Mouse (Mus musculus): ENCODE measurements around the gene Tekt4.

Tekt4 gene

GRCm38 (mm10) chr17:25454272-25454671, at the start of gene Tekt4:
Gene Tekt4 (plus strand): TSS chr17:25454615.
- no peak for DNase-seq (ENCODE audit: low spot score in 2 of 2)

- no peak for DNase-seq (ENCODE audit: low spot score in 2 of 2)
These were observed 49.1 kb upstream of the Tekt4 start for GRCm38 (mm10) chr17:25405224-25405895.

DNA sequence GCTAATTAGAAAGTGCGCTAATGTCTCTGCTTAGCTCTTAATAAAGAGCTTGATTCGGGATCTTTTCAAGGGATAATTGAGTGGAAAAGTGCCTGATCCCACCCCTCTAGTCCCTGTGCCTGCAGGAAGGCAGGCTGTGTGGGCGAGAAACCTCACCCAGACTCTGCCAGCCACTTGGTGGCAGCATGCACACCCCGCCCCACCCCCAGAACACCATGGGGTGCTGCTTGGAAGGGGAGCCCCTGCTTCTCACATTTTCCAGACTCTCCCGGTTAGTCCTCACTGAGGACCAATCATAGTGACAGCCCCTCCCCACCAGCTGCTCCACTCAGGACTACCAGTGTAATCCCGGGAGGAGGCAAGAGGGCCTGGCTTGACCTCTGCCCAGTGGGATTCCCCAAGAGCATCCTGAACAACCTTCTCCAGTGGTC, 48.4 kb upstream of the Tekt4 start:
- DNase-seq (ENCODE audit: low spot score in 2 of 2) = no peak

DNA sequence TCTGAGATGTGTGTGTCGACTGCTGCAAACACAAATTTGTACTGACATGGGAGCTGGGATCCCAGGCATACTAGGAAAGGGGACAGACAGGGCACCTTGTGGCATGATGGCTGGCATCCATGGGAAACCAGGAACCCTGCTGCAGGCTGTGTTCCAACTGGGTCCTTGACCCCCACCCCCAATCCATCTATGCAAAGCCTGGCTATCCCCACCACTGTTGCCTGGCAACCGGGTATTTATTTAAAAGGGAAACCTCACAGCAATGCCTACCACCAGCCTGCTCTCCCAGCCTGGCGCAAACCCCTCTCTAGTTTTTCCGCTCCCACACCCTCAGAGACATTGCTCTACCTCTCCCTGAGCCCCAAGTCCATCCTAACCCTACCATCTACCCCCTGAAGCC, 47.1 kb upstream of the Tekt4 start:
- DNase-seq (ENCODE audit: low spot score in 2 of 2) = no peak

DNA sequence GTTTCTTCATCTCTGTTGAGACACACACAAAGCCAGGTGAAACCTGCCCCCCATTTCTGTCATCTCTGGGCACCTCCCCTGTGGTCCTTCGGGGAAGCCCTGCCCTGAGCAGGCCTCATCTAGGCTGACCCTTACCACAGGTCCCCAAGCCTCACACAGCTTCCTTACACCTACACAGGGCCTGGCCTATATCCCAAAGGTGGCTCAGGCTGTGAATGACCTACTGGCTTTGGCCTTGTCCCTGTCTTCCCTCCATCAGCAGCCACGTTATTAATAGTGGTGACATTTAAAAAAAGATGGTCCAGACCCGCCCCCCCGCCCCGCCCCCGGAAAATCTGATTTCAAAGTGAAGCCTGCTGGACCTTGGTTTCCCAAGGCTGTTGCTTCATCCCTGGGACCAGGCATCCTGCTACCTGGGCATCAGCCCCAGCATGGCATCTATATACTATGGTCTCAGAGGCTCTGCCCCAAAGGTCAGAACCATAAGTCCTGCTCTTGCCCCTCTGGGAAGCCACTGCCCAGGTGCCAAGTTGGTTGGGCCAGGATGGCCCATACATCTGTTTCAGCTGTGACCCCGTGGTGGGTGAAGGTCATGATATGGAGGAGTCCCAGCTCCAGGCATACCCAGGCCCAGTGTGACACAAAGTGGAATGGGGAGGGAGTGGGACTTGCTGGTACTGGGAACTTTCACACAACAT, 46.0 kb upstream of the Tekt4 start:
- DNase-seq (ENCODE audit: low spot score in 2 of 2) = no peak

DNA sequence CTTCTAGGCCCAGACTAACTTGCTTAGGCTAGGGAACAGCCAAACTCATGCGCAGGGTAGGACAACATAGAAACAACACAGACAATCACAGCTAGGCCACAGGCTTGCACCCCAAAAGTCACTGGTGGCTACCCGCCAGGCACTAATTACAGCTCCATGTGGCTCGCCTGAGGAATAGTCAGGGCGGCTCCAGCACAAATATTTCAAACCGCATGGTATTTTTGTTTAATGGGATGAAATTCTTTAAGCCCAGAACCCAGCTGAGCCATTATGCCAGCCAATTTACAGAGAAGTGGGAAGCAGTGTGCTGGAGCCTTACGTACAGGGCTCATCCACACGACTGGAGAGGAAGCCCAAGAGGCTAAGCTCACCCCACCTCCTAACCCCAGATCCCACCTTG, 44.8 kb upstream of the Tekt4 start:
- no peak for DNase-seq (ENCODE audit: low spot score in 2 of 2)

GRCm38 (mm10) chr17:25410180-25410579, 44.2 kb upstream of the Tekt4 start:
- no peak for DNase-seq (ENCODE audit: low spot score in 2 of 2)

DNA sequence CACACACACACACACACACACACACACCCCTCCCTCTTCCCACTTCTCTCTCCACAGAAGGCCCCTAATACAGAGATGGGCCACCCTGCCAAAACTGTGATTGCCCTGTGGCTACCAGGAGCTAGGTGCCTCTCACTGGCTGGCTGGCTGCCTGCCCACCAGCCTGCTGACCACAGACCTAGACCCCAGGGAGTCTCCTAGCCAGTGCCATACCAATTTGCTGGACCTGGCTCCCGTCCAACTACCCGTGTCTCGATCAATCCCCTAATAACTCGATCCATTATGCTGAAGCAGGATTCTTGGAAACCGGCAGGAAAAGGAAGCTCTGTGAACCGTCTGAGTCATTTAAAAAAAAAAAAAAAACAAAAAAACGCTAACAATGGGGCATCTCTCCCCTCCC, 43.6 kb upstream of the Tekt4 start:
- no peak for DNase-seq (ENCODE audit: low spot score in 2 of 2)

DNA sequence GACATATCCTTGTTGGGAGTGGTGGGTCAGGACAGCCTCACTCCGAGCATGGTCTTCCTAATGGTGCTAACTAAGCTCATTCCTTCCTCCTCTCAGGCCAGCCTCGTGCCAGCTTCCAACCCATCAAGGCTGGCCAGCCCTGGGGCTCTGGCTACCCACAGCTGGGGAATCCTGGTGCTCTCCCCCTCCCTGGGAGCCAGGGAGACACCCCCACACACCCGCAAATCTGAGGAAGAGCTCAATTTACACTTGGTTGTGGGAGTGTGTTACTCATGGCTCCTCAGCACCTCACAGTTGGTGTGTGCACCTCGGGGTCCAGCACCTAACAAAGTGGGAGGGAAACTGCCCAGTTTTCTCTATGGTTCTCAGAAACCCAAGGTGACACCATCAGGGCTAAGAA, 43.2 kb upstream of the Tekt4 start:
- DNase-seq (ENCODE audit: low spot score in 2 of 2) = no peak

DNA sequence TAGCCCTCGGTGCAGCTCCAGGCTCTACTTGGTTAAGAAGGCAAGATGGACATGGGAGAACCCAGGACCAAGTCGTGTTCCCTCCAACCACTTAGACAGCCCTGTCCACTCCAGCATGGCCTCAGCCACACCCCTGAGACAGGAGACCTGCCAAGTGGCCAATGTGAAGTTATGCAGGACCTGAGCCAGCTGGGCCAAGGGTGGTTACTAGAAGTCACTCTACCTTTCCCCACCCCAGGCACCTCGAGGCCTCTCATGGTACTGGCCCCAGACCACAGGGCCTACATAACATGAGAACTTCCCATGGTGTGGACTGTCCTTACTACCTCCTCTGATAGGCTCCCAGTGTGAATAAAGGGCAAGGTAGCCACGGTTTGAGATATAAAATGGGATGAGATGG, 40.2 kb upstream of the Tekt4 start:
- DNase-seq (ENCODE audit: low spot score in 2 of 2) = no peak

- no peak for DNase-seq (ENCODE audit: low spot score in 2 of 2)
These were observed 39.5 kb upstream of the Tekt4 start for GRCm38 (mm10) chr17:25414917-25415316.

- no peak for DNase-seq (ENCODE audit: low spot score in 2 of 2)
These were observed 38.9 kb upstream of the Tekt4 start for GRCm38 (mm10) chr17:25415421-25415913.

GRCm38 (mm10) chr17:25416219-25416618, 38.2 kb upstream of the Tekt4 start:
- no peak for DNase-seq (ENCODE audit: low spot score in 2 of 2)

DNA sequence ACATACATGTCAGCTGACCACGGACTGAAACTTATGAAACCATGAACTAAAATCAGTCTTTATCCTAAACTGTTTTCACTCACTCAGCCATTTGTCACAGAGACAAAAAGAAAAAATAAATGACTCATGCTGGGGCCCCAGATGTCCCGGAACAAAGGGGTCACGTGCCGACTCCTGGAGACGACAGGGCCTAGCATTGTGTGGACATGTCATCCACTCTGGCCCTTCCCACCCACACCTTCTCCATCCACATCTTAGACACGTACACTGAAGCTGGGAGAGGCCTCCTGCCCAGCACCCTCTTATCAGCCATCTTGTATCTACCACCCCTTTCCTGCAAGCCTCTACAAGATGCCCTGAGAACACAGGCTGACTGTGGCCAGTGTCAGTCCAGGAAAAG, 36.4 kb upstream of the Tekt4 start:
- no peak for DNase-seq (ENCODE audit: low spot score in 2 of 2)

DNA sequence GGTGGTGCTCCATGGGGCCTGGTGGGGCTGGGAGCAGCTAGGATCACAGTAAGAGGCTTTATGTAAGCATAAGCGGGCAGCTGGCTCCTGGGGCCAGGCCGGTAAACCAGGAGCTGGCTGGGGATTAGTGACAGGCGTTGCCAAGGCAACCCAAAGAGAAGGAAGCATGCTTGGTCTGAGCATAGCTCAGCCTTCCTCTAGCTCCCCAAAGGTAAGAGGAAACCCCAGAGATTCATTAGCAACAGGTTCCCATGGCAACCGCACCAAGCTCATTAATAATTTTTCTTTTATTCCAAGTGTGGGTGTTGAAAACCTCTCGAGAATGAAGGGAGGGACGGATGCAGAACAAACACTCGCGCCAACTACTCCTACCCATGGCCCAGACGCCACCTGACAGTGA, 35.5 kb upstream of the Tekt4 start:
- DNase-seq (ENCODE audit: low spot score in 2 of 2) = no peak

GRCm38 (mm10) chr17:25420998-25421397, 33.4 kb upstream of the Tekt4 start:
- no peak for DNase-seq (ENCODE audit: low spot score in 2 of 2)

- no peak for DNase-seq (ENCODE audit: low spot score in 2 of 2)
These were observed 29.8 kb upstream of the Tekt4 start for GRCm38 (mm10) chr17:25424526-25425080.

GRCm38 (mm10) chr17:25425996-25426395, 28.4 kb upstream of the Tekt4 start:
- DNase-seq (ENCODE audit: low spot score in 2 of 2) = no peak

DNA sequence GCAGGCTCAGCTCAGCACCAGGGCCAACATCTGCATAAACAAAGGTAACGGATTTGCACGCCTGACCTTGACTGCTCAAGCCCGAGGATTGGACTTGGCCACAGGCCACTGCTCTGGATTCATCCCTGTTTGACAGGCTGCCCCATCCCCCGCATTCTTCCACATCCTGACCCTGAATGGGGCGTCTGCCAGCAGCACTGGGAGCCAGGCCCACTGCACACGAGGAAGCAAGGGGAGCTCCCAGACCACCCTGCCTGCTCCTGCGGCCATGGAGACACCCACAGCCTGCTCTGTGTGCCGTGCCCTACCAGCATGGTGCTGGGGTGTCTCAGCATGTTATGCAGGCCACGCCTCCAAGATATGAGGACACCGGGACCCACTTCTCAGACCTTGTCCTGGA, 27.0 kb upstream of the Tekt4 start:
- no peak for DNase-seq (ENCODE audit: low spot score in 2 of 2)

- DNase-seq (ENCODE audit: low spot score in 2 of 2) = no peak
These were observed 25.2 kb upstream of the Tekt4 start for GRCm38 (mm10) chr17:25429240-25429639.

DNA sequence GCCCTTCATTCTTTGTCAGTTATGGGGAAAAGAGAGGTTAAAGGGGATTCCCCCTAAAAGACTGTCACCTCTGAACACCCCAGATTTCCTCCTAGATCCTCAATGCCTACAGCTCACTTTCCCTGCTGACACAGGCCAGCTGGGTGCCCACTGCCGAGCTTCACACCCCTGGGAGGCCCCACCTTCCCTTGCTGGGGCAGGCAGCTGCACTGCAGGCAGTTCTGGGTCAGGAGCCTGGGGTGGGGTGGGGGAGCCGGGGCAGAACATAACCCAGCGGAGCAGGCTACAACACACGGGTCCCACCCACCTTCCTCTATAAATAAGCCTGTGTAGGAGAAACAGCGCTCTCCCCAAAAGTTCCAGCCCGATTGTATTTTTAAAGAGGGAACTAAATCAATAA, 24.5 kb upstream of the Tekt4 start:
- DNase-seq (ENCODE audit: low spot score in 2 of 2) = no peak

GRCm38 (mm10) chr17:25430534-25430933, 23.9 kb upstream of the Tekt4 start:
- no peak for DNase-seq (ENCODE audit: low spot score in 2 of 2)
